Mouse (Mus musculus) right cerebral cortex, postnatal 36 days (tissue): ENCODE data around the gene Cdca5.
A peak's percentile ranks its signal among the peaks of the same experiment; 100 is the strongest.
"Not testable (repeated sequence)": the region's sequence is repeated elsewhere in the genome, so short reads cannot be mapped to it uniquely, and the experiment has no call there.

ENCODE experiments used
- DNase-seq, 2 experiments: peaks; one replicate each; pipeline ENCODE4 v3.0.0; 2022; ENCODE audit warnings: low spot score in 2 of 2, mixed read lengths in 1 of 2

Gene Cdca5

DNA sequence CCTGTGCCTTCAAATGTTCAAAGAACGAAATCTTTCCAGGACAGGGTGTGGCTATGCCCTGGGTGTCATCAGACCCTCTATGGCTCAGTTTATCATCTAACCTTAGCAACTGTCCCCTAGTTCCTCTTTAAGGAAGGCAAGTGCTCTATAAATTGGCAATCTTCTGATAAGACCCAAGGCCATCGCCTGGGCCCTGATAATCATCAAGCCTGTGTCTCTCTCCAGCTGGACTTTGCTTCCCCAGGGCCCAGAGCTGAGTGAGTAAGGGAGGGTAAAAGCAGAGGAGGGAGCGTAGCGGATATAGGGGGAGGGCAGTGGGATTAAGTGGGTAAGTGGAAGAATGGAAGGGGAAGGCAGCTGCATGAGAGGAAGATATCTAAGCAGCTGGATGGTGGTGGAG, 19.7 kb downstream of the Cdca5 start:
- no peak for DNase-seq

- DNase-seq, result no peak
Observed at GRCm38 (mm10) chr19:6105586-6105985, 20.8 kb downstream of the Cdca5 start, which contains the start of gene Naaladl1. Gene Naaladl1, plus strand, starts transcription at chr19:6105782.

DNA sequence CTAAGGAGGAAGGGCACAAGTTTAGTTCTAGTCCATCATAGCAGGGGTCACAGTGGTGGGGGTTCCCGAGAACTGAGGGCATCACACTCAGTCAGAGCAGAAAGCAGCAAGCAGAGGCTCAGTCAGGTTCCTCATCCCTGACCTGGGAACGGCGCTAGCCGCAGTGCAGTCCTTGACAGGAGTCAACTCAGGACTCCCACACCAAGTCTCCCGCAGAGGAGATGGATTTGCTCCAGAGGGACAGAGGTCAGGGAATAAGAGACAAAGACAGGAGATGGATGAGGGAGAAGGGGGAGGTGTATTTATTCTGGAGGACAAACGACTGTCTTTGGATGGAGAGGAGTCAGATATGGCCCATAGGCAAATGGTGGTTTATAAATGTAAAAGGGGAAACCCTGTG, 28.3 kb downstream of the Cdca5 start:
- DNase-seq, result no peak

DNA sequence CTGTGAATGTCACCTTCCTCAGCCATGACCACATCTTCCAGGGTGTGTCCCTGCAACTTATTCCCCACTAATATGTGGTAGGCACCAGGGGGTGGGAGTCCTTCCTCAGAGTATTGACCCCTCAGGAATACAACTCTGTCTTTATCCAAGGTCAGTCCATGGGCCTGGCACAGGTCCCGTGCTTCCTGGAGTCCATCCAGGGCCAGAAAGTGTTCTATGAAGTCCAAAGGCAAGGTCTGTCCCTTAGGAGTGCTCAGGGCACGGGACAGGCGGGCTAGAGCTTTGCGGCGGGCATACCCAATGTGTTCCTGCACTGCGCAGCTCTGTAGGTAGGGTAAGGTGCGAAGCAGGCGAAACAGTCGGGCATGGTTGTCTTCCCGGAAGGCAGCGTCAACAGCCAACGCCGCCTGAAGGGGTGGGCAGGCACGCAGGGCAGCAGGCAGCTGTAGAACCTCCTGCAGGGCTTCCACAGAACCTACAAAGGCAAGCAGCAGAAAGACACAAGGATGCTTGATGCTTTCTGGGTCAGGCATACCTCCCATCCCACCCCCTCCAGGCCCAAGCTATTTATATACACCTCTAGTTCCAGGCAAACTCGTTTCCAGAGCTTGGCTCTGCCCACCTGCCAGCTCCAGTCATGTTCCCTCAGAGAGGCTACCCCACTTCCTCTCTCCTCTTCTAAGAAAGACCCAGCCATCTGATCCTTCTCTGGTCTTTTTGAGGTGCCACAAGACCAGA, 31.5 kb downstream of the Cdca5 start:
- no peak for DNase-seq

DNA sequence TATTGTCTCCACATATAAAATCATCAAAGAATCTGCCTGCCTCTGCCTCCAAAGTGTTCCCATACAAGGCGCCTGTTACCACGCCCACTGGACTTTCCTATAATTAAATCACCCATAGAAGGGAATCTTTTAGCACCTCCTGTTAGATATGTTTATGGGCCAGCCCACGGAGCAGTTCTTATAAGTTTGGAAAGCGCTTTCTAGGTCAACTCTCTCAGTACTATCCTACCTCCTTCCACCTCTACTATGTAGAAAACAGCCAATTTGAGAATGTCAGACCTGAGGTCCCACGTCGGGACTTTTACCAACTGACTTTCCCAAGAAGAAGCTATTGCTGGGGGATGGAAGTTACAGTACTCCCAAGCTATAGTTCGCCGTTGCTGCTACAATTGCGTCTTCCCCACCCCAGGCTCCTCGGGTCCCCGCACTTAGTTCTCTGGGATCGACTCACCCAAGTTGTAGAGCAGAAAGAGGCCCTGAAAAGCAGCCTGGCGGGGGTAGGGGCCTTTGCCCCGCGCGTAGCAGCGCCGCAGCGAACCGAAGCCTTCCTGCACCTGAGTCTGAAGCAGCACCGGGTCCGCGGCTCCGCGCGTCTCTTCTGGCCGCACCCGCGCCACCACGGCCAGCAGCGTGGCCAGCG, 32.7 kb downstream of the Cdca5 start:
- no peak for DNase-seq

GRCm38 (mm10) chr19:6117986-6118676, 33.3 kb downstream of the Cdca5 start, which contains the start of gene Sac3d1:
Gene Sac3d1, minus strand, starts transcription at chr19:6118650.
- peak; percentile 85 to 89 for DNase-seq

DNA sequence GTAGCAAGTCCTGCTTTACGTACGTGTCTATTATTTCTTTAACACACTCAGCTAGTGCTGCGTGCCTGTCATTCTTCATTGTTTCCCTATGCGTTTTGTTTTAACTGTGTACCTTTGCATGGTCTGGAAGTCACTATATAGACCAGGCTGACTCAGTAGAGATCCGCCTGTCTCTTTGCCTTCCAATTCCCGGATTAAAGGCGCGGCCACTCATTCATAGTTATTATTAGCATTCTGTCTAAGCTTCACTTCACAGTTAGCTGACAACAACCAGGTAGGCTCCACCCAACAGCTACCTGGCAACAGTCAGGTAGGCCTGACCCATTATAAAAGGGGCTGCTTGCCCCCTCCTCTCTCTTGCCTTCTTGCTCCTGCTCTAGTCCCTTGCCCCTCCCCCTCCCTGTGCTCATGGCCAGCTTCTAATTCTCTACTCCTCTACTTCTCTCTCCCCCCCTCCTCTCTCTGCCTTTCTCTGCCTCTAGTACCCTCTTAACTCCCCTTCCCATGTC, 33.9 kb downstream of the Cdca5 start:
- no peak for DNase-seq

- DNase-seq, result no peak
Observed at GRCm38 (mm10) chr19:6121761-6122160, 37.0 kb downstream of the Cdca5 start.

DNA sequence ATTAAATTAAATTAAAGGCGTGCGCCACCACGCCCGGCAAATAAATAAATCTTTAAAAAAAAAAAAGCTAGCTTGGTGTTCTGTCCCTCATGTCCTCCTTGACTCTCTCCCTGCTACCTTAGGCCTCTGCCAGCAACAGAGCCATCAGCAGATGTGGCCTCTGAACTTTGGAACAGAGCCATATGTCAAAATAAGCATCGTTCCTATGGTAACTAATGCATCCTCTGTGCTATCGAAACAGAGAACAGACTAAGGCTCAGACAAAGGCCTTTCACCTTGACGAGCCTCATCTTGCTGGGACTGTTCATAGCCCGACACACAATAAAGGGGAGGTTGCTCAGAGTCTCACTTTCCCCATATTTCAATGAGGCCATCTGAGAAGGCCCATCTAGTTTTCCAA, 38.5 kb downstream of the Cdca5 start:
- no peak for DNase-seq

- DNase-seq, result no peak
Observed at GRCm38 (mm10) chr19:6124898-6125297, 40.1 kb downstream of the Cdca5 start.

GRCm38 (mm10) chr19:6126289-6126688, 41.5 kb downstream of the Cdca5 start:
- DNase-seq, result no peak

GRCm38 (mm10) chr19:6126789-6127580, 42.2 kb downstream of the Cdca5 start:
- no peak for DNase-seq

DNA sequence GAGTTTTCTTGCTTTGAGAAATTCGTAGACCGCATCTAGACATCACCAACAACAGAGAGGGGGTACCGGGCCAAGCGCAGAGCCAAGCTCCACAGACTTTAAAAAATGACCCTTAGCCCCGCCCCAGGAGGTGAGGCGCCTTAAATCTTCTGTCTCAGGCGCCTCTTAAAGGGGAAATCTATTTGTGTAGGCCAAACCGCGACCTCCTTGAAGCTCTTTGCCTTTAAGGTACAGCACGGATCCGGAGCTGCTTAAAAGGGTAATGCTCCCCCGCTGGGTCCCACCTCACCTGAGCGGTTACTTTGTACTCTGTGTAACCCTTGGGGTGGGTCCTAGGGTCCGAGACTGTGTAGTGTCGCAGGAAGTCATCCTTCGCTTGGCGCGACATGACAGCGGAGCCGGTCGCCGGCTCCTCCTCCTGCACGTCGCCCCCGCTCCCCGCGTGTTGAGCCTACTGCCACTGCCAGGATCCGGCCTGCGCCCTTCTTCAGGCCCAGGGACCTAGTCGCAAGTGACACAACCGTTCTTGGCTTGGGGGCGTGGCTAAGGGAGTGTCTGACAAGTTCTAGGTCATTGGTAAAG, 43.1 kb downstream of the Cdca5 start, which contains the start of gene Snx15:
TSS of gene Snx15 (minus strand) at position 545 of the 582 bp plus-strand sequence.
- peak; percentile 94 to 95 for DNase-seq

DNA sequence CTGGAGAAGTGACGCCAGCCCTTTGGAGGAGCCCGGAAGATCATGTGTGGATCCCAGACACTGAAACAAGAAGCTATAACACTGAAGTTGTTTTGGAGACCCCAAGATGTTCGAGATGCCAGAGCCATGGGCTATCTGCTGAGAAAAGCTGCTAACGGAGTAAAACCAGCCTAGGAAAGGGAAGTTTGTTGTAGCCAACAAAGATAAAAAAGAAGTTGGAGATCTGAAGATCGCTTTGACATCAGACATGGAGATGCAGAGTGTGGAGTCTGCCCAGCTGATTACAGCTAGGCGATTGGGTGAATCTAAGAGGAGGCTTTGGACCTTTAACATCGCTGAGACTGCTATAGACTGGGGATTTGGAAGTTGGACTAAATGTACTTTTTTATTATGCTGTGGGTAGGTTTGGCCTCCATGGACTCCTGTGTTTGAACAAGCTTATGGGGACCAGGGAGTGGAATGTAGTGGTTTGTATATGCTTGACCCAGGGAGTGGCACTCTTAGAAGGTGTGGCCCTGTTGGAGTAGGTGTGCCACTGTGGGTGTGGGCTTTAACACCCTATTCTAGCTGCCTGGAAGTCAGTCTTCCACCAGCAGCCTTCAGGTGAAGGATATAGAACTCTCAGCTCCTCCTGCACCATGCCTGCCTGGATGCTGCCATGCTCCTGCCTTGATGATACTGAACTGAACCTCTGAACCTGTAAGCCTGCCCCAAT, 45.8 kb downstream of the Cdca5 start:
- not testable (repeated sequence) for DNase-seq

DNA sequence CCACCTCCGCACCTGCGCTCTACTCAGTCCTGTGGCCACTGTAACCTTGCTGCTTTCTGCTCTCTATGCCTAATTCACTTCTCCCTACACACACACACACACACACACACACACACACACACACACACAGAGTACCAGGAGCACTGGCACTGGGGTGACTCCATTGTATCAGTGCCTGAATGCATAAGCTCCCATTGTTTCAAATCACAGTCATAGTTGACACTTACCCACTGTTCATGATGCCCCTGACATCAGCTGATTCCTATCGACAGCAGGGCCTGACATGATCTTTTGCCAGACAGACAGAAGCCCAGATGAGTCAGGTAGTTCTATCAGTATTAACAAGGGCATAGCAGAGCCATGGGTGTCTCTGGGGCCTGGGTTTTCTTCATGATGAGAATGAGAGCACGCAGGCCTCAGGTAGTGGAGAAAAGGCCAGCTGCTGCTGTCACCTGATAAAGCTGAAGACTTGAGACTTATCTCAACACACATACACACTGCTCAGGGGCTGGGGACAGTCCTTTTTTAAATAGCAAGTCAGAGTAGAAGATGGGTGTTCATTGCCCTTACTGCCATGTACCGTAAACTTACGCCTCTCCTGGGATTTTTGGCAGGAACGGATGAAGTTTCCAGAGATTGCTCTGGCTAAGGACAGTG, 47.5 kb downstream of the Cdca5 start:
- DNase-seq, result no peak

GRCm38 (mm10) chr19:6133197-6133596, 48.4 kb downstream of the Cdca5 start:
- DNase-seq, result not testable (repeated sequence)

DNA sequence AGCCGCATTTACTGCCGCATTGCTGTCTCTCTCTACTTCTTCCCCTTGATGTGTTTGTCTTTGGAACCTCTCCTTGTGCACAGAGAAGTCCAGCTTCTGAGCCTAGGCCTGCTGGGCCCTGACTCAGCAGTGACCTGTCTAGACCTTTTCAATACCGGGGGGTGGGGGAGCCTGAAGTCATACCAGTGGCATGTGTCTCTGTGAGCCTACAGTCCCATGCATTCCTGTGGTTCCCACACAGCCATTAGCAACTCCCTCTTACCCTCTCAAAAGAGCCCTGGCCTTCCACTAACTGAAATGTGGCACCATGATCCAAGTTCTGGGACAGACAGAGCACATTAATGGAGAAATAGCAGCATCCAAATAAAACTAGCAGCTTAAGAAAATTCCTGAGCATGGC, 51.6 kb downstream of the Cdca5 start:
- DNase-seq, result no peak

- DNase-seq, result no peak
Observed at GRCm38 (mm10) chr19:6139701-6140100, 54.9 kb downstream of the Cdca5 start.

- DNase-seq, result no peak
Observed at GRCm38 (mm10) chr19:6140374-6140677, 55.5 kb downstream of the Cdca5 start.
